Mouse (Mus musculus) lung, postnatal 0 days (tissue): ENCODE measurements at regions not wholly inside any gene's neighbourhood (a gene's known extent, or its start where the extent isn't known, plus 50 kb on each side); places are given as distances from the start of the nearest gene placed in this dataset.

Source experiments
- CTCF ChIP-seq: IDR thresholded peaks from 2 replicates; pipeline ENCODE4 v1.5.1; 2016; ENCODE audit warnings: antibody characterized with exemption, mild to moderate bottlenecking
- EP300 ChIP-seq: IDR thresholded peaks from 2 replicates; pipeline ENCODE4 v1.6.1; 2016; ENCODE audit warnings: antibody characterized with exemption, mild to moderate bottlenecking, control low read depth

DNA sequence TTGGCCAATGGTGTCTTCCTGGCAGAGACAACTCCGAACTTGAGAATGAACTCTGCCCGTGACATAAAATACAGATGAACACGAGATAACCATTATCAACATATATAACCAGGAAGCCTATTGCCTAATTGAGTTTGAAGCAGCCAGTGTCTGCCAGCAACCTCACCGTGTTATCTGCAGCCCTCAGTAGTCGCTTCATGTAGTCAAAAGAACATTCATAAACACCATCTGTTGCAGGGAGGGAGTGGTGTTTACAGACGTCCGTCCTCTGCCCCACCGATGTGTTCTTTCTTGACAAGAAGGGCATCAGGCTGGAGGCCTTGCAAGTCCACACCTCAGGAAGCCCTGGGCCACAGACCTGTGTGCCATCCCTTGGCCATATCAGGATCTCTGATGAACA, 173.3 kb downstream of the Katnal1 start:
- no peak for TF ChIP-seq CTCF
- TF ChIP-seq EP300, result no peak
